Mouse (Mus musculus): ENCODE measurements at regions not wholly inside any gene's neighbourhood (a gene's known extent, or its start where the extent isn't known, plus 50 kb on each side); places are given as distances from the start of the nearest gene placed in this dataset.

DNA sequence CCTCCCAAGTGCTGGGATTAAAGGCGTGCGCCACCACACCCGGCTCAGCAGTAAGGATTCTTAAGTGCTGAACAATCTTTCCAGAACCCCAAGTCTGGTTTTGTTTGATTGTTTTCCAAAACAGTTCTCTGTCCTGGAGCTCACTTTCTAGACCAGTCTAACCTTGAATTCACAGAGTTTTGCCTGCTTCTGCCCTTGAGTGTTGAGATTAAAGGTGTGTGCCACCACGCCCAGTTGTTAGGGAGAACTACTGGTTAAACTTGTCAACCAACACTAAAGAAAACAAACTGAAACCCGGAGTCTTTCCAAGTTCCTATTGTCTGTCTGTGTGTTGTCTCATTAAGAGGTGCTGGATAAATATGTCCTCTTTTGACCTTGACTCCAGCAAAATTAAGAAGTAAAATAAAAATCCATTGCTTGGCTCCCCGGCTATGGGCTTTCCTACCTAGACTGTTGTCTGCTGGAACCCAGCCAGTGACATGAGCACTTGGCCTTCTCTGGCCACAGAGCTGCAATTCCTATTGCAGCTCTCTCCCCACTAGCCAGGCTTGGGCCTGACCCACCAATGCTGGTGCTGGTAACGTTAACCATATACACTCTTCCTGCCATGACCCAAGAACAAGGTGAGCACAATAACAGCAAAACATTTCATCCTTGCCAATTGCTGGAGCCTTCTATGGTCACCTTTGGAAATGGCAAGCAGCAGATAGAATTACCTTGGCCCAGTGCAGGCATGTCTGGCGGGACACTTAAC is 51.1 kb upstream of the Klf9 start:
- no peak for DNase-seq

Measured in kidney, adult 9 months (tissue).